Mouse (Mus musculus) intestine, postnatal 0 days (tissue): ENCODE measurements around the gene Nf1. TPM values are rescaled to one million over a fixed set of nuclear protein-coding genes. Genes with fewer than 3 reads are reported as not detected.

Source experiments
- ATAC-seq: fragments of 200-750 bp; cut with Nextera tagmentation; 2 replicates; pipeline ENCODE4 v1.8.0; 2017; ENCODE audit warnings: mild to moderate bottlenecking, moderate TSS enrichment, moderate library complexity
- H3K27ac ChIP-seq: fragments of 300-500 bp; sonication (generic); 2 replicates; pipeline ENCODE4 v1.5.1; 2014; ENCODE audit warnings: mild to moderate bottlenecking, low read depth, low read length, moderate library complexity
- H3K27me3 ChIP-seq: fragments of 300-500 bp; sonication (generic); replicated peaks from 2 replicates; pipeline ENCODE4 v1.6.1; 2014; ENCODE audit warnings: low read length, mixed read lengths; ENCODE audit not compliant: control insufficient read depth, insufficient read depth
- H3K36me3 ChIP-seq: fragments of 300-500 bp; sonication (generic); 2 replicates; pipeline ENCODE4 v1.6.1; 2014; ENCODE audit warnings: mild to moderate bottlenecking, moderate library complexity; ENCODE audit not compliant: control insufficient read depth, insufficient read depth
- H3K4me1 ChIP-seq: fragments of 300-500 bp; sonication (generic); replicated peaks from 2 replicates; pipeline ENCODE4 v1.6.1; 2014; ENCODE audit warnings: antibody characterized with exemption, low read length, mixed read lengths; ENCODE audit not compliant: control insufficient read depth, insufficient read depth
- H3K4me2 ChIP-seq: fragments of 300-500 bp; sonication (generic); replicated peaks from 2 replicates; pipeline ENCODE4 v1.6.1; 2014; ENCODE audit warnings: low read depth, mild to moderate bottlenecking, moderate library complexity
- H3K4me3 ChIP-seq: fragments of 300-500 bp; sonication (generic); 2 replicates; pipeline ENCODE4 v1.5.1; 2014; ENCODE audit warnings: low read depth, low read length
- H3K9ac ChIP-seq: fragments of 300-500 bp; sonication (generic); 2 replicates; pipeline ENCODE4 v1.6.1; 2014; ENCODE audit warnings: mild to moderate bottlenecking, low read depth, low read length
- H3K9me3 ChIP-seq: fragments of 300-500 bp; sonication (generic); 2 replicates; pipeline ENCODE4 v1.6.1; 2016; ENCODE audit warnings: mixed run types; ENCODE audit not compliant: control insufficient read depth
- CTCF ChIP-seq: sonication (generic); IDR thresholded peaks from 2 replicates; pipeline ENCODE4 v1.5.1; 2016; ENCODE audit warnings: low read depth, mild to moderate bottlenecking, control low read depth, antibody characterized with exemption, moderate library complexity
- WGBS: fragments of 180-500 bp; shearing (Covaris S2); extraction: QIAGEN DNeasy Blood & Tissue Kit; methylation state at CpG from one replicate; pipeline ENCODE4 v1.1.7; 2014; 5-methylcytosine and 5-hydroxymethylcytosine counted together
- polyA plus RNA-seq: library from polyadenylated mRNA; unstranded; fragments of >200 nt; fragmentation: Nextera tagmentation; extraction: Ambion mirVana; gene quantifications from 2 replicates; pipeline ENCODE4 v1.2.1, GENCODE M21; 2015

Nf1 gene
- polyA plus RNA-seq, 1 experiment from 2014 or later: 6.3 TPM

GRCm38 (mm10) chr11:79530333-79530761 lies 190.9 kb downstream of the Nf1 start, which contains the start of the genes Evi2 and Evi2a:
Evi2 (minus strand) TSS chr11:79530589.
Evi2a (minus strand) TSS chr11:79530609.
- TF ChIP-seq CTCF: no peak
- Histone ChIP-seq H3K27me3 (no peaks in the 10 kb centered on the region), H3K9ac (no peak within 1 kb of the TSS), H3K4me1 (no peaks in the 10 kb centered on the region), H3K36me3 (0 out of 2 replicates have a peak, but pooled peaks cover under 1% of the 10 kb centered on the region), H3K4me3 (no peak within 1 kb of the TSS), H3K27ac (no peak within 1 kb of the TSS), H3K4me2 (no peak within 1 kb of the TSS), H3K9me3 (no peaks in the 10 kb centered on the region)
- WGBS: 86% methylated on average over 7 of the region's 7 CpGs
- ATAC-seq: no peak

- H3K9me3 ChIP-seq: no peaks in the 10 kb centered on the region
- no peak for ATAC-seq
- no peak for TF ChIP-seq CTCF
- H3K36me3 ChIP-seq: 0 out of 2 replicates have a peak, but pooled peaks cover 5% of the 10 kb centered on the region
- H3K27me3 ChIP-seq: no peaks in the 10 kb centered on the region
- H3K4me2 ChIP-seq: no peak overlapping the region
- H3K4me1 ChIP-seq: no peaks in the 10 kb centered on the region
- no peak overlapping the region for H3K4me3 ChIP-seq
- H3K27ac ChIP-seq: no peak overlapping the region
- no peak overlapping the region for H3K9ac ChIP-seq
- WGBS: 87% methylated on average over 11 of the region's 11 CpGs
Measured at GRCm38 (mm10) chr11:79530774-79531173, 191.3 kb downstream of the Nf1 start.

- Histone ChIP-seq H3K4me3 (no peak overlapping the region), H3K9ac (no peak overlapping the region), H3K27me3 (no peaks in the 10 kb centered on the region), H3K9me3 (no peaks in the 10 kb centered on the region), H3K4me2 (no peak overlapping the region), H3K36me3 (0 out of 2 replicates have a peak, but pooled peaks cover 8% of the 10 kb centered on the region), H3K27ac (no peak overlapping the region), H3K4me1 (no peaks in the 10 kb centered on the region)
- TF ChIP-seq CTCF: no peak
- WGBS: 93% methylated on average over 4 of the region's 4 CpGs
- no peak for ATAC-seq
Measured at GRCm38 (mm10) chr11:79531485-79531884, 192.0 kb downstream of the Nf1 start.

GRCm38 (mm10) chr11:79533311-79533710 lies 193.8 kb downstream of the Nf1 start:
- no peak overlapping the region for H3K4me2 ChIP-seq
- no peak overlapping the region for H3K9ac ChIP-seq
- 87% methylated on average over 6 of the region's 6 CpGs for WGBS
- no peak overlapping the region for H3K27ac ChIP-seq
- H3K36me3 ChIP-seq: 0 out of 2 replicates have a peak, but pooled peaks cover 18% of the 10 kb centered on the region
- TF ChIP-seq CTCF: no peak
- no peaks in the 10 kb centered on the region for H3K9me3 ChIP-seq
- no peak for ATAC-seq
- no peak overlapping the region for H3K4me3 ChIP-seq
- H3K4me1 ChIP-seq: no peaks in the 10 kb centered on the region
- no peaks in the 10 kb centered on the region for H3K27me3 ChIP-seq

- no peak for ATAC-seq
- no peaks in the 10 kb centered on the region for H3K27me3 ChIP-seq
- H3K4me2 ChIP-seq: no peak overlapping the region
- TF ChIP-seq CTCF: no peak
- no peaks in the 10 kb centered on the region for H3K9me3 ChIP-seq
- WGBS: 73% methylated on average over 8 of the region's 8 CpGs
- H3K4me3 ChIP-seq: no peak overlapping the region
- H3K9ac ChIP-seq: no peak overlapping the region
- H3K36me3 ChIP-seq: 0 out of 2 replicates have a peak, but pooled peaks cover 18% of the 10 kb centered on the region
- H3K4me1 ChIP-seq: no peaks in the 10 kb centered on the region
- no peak overlapping the region; the same call in 1 of the 2 replicates for H3K27ac ChIP-seq
Measured at GRCm38 (mm10) chr11:79533950-79534690, 194.6 kb downstream of the Nf1 start.

GRCm38 (mm10) chr11:79535554-79535953 lies 196.1 kb downstream of the Nf1 start:
- Histone ChIP-seq H3K9ac (no peak overlapping the region), H3K4me3 (no peak overlapping the region), H3K4me2 (no peak overlapping the region), H3K27me3 (no peaks in the 10 kb centered on the region), H3K27ac (no peak overlapping the region), H3K9me3 (no peaks in the 10 kb centered on the region), H3K4me1 (no peaks in the 10 kb centered on the region), H3K36me3 (0 out of 2 replicates have a peak, but pooled peaks cover 25% of the 10 kb centered on the region)
- no peak for TF ChIP-seq CTCF
- ATAC-seq: no peak
- WGBS: 90% methylated on average over 4 of the region's 4 CpGs
